Mouse (Mus musculus): ENCODE results near the gene Plcg2.
A peak's percentile ranks its signal among the peaks of the same experiment; 100 is the strongest.

Gene Plcg2

GRCm38 (mm10) chr8:117498179-117498914 is at the start of gene Plcg2:
TSS of gene Plcg2 (plus strand) at chr8:117498291.
- no peak for DNase-seq (ENCODE audit: low read depth, low spot score)

DNA sequence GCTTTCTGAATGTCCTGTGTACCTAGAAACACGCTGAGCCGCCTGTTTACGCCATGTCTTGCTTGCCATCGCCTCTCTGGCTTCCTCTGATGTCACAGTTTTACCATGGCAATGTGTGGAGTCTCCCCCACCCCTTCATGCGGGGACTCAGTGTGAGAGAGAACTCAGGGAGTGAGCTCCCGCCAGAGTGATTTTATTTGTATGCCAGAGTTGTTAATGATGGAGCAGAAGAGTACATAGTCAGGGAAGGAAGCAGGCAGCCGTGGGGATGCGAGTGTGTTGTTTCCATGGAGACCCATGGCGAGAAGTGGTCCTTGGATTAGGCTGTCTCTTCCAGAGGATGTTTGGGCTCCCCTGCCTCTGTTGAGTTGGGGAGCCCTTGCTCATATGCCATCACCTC is 47.0 kb upstream of the Plcg2 start:
- peak; percentile 71 for DNase-seq (ENCODE audit: low read depth, low spot score)

- no peak for DNase-seq (ENCODE audit: low read depth, low spot score)
Observed at GRCm38 (mm10) chr8:117453974-117454373, 44.1 kb upstream of the Plcg2 start.

GRCm38 (mm10) chr8:117454516-117455116 is 43.5 kb upstream of the Plcg2 start:
- no peak for DNase-seq (ENCODE audit: low read depth, low spot score)

- no peak for DNase-seq (ENCODE audit: low read depth, low spot score)
Observed at GRCm38 (mm10) chr8:117455701-117456100, 42.4 kb upstream of the Plcg2 start.

DNA sequence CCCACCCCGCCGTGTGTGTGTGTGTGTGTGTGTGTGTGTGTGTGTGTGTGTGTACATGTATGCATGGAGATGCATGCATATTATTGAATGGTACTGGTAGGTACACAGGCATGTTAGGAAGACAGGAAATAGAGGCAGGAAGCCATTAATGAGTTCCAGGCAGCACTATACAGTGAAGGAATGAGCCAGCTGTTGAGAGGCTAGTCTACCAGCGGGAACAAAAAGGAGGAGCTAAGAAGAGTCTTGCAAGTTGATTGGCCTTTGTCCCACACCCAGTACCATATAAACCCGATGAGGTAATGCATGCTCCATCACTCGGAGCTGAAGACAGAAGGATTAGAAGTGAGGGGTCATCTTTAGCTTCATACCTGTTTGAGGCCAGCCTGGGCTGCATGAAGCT is 39.7 kb upstream of the Plcg2 start:
- DNase-seq (ENCODE audit: low read depth, low spot score): no peak

DNA sequence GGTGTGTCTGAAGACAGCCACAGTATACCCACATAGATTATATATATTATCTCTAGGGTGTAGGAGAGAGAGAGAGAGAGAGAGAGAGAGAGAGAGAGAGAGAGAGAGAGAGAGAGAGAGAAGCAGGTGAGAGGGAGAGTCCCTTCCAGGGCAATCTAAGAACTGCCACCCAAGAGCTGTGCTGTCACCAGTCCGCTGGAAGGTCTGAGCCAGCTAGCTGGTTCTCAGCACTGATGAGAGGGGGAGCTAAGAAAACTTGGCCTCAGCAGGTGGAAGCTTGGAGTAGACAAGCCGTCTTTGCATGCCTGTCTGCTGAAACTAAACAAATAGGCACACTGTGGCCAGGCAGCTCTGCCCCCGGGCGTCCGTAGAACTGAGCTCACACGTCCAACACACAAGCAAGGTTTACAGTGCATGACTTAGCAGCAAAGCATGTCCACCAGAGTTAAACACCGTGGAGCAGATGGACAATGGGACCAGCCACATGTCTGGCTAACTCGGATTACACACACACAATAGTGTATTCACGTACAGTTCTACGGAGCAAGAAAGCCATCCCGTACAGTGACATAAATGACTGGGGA is 35.3 kb upstream of the Plcg2 start:
- no peak for DNase-seq (ENCODE audit: low read depth, low spot score)

DNA sequence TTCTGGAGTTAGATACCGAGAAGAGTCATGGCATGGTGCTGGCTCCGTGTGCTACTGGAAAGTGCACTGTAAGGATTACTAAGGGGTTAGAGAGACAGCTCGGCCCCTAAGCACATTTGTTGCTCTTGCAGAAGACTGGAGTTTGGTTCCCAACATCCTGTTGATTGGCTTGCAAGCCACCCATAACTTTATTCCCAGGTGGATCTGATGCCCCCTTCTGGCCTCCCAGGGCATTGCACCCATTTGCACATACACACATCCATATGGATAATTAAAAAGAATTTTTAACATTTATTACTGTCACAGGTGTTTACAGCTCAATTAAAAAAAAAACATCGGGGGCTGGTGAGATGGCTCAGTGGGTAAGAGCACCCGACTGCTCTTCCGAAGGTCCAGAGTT is 33.6 kb upstream of the Plcg2 start:
- DNase-seq (ENCODE audit: low read depth, low spot score): no peak

DNA sequence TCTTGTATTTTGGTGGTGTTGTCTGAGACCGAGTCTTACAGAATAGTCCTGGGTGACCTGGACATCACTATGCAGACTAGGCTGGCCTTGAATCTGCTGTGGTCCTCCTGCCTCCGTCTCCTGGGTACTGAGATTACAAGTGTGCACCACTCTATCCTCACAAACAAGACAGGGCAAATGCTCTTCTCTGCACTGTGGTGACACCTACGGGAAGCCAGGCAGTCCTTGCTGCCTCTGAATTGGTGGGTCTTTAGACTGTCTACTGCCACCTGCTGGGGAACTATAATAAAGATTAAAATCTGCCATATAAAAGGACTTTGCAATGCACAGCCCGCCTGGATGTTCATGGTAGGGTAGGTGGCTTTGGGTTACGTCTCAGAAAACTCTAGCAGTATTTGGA is 32.8 kb upstream of the Plcg2 start:
- DNase-seq (ENCODE audit: low read depth, low spot score): peak; percentile 87

DNA sequence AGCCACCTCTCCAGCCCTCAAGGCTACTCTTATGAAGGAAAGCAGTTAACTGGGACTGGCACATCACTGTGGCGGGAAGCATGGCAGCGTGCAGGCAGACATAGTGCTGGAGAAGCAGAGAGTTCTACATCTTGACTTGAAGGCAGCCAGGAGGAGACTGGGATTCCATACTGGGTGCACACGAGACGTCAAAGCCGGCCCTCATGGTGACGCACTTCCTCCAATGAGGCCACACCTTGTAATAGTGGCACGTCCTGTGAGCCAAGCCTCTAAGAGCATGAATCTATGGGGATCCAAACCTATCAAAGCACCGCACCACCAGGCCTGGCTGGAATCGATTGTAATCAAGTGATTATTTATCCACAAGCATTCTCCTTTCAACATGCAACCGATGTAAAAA is 30.6 kb upstream of the Plcg2 start:
- no peak for DNase-seq (ENCODE audit: low read depth, low spot score)

GRCm38 (mm10) chr8:117469431-117470341 is 28.4 kb upstream of the Plcg2 start:
- no peak for DNase-seq (ENCODE audit: low read depth, low spot score)

DNA sequence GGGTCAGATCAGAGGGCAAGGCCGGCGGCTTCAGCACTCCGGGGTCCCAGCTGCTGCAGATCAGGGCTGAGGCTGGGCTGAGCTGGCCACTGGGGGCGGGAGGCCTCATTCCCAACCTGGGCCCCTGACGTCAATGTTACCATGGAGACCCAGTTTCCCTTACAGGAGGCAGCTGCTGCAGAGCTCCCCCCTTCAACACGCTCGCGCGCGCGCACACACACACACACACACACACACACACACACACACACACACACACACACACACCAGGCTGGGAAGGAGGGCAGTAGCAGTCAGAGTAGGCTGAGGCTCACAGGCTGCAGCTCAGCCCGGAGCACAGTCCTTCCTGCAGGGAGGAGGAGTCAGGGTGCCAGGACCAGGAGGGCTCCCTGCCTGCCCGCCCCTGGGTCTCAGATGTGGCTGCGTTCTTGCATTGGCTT is 27.7 kb upstream of the Plcg2 start:
- DNase-seq (ENCODE audit: low read depth, low spot score): peak; percentile 90

DNA sequence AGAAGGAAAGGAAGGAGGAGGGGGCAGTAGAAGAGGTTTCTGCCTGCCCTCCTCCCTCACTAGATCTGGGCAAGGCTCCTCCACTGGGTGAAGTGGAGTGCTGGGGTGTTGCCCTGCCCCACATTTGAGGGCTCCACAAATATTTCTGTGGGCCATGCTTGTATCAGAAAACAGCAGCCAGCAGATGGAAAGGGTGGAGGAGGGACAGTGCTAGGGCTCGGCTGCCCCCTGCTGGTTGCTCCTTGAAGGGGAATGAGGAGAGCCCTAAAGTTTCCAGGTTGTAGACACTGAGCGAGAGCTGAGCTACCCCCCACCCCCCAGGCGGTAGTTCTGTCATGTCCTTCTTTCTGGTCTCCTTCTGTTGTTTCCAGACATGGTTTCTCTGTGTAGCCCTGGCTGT is 26.9 kb upstream of the Plcg2 start:
- DNase-seq (ENCODE audit: low read depth, low spot score): no peak

- no peak for DNase-seq (ENCODE audit: low read depth, low spot score)
Observed at GRCm38 (mm10) chr8:117471655-117472054, 26.4 kb upstream of the Plcg2 start.

DNA sequence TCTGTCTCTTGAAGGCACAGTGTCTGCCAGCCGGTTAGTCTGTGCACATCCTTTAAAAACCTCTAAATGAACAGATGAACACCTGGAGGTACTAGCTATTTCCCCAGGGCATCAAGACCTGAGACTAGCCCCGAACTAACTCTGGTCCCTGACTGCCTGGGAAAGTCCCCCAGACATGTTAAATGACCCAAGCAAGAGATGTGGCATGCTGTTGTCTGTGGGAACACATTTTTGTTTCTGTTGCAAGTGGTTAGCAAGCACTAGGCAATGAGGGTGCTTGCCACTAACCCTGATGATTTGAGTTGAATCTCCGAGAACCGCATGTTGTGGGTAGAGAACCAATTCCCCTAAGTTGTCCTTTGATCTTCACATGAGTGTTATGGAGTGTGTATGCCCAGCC is 25.8 kb upstream of the Plcg2 start:
- no peak for DNase-seq (ENCODE audit: low read depth, low spot score)

DNA sequence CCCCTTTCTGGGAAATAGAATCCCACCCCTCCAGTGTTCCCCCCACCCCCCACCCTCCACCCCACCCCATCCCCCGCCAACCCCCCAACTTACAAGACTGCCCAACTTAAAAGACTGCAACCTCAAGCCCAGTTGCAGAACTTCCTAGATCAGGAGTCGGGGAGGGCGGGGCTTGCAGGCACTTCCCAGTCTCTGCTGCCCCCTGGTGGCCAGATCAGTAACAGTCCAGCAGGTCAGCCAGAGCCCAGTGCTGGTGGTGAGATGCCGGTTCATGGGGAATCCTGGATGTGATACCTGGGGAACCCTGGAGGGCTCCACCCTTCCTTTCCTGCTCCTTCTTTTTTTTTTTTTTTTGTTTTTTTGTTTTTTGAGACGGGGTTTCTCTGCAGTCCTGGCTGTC is 23.1 kb upstream of the Plcg2 start:
- peak; percentile 72 for DNase-seq (ENCODE audit: low read depth, low spot score)

- DNase-seq (ENCODE audit: low read depth, low spot score): no peak
Observed at GRCm38 (mm10) chr8:117475819-117476218, 22.3 kb upstream of the Plcg2 start.

DNA sequence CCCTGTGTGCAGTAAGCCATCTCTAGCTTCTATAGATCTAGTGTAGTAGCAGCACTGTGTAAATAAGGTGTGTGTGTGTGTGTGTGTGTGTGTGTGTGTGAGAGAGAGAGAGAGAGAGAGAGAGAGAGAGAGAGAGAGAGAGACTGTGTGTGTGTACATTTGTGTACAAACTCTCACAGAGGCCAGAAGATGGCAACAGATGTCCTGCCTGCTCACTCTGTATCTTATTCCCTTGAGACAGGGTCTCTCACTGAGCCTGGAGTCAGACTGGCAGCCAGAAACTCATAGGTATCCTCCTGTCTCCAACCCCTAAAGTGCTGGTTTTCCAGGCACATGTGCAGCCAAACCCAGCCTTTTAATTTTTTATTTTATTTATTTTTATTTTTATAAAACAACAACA is 20.0 kb upstream of the Plcg2 start:
- no peak for DNase-seq (ENCODE audit: low read depth, low spot score)

GRCm38 (mm10) chr8:117479996-117480395 is 18.1 kb upstream of the Plcg2 start:
- DNase-seq (ENCODE audit: low read depth, low spot score): no peak

DNA sequence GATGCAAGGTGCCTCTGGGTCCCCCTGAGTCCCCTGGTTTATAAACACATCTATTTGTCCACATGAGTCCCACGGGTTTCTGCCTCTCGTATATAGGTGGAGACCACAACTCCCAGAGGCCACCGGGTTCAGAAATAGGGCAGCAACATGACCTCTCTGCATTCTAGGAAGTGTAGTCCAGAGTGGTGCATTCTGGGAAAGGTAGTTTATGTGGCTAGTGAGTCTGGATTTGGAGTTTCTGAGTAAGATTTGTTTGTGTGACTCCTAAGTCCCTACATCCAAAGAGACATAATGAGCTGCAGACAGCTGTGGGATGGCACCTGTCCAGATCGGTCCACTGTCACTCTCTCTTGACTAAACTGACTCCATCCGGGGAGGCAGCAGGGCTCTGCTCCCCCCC is 17.6 kb upstream of the Plcg2 start:
- DNase-seq (ENCODE audit: low read depth, low spot score): no peak

- DNase-seq (ENCODE audit: low read depth, low spot score): no peak
Observed at GRCm38 (mm10) chr8:117481830-117482229, 16.3 kb upstream of the Plcg2 start.

- no peak for DNase-seq (ENCODE audit: low read depth, low spot score)
Observed at GRCm38 (mm10) chr8:117484731-117485130, 13.4 kb upstream of the Plcg2 start.
